Mouse (Mus musculus): Measurements from ENCODE around the gene Slc35f1.

Gene Slc35f1

GRCm38 (mm10) chr10:53100881-53101280, 410.5 kb downstream of the Slc35f1 start:
- no peak for DNase-seq (ENCODE audit: low spot score)

- no peak for DNase-seq (ENCODE audit: low spot score)
Measured at GRCm38 (mm10) chr10:53101412-53101811, 411.1 kb downstream of the Slc35f1 start.

GRCm38 (mm10) chr10:53102423-53102822, 412.1 kb downstream of the Slc35f1 start:
- no peak for DNase-seq (ENCODE audit: low spot score)

GRCm38 (mm10) chr10:53115028-53115427, 424.7 kb downstream of the Slc35f1 start:
- peak; percentile 61 for DNase-seq (ENCODE audit: low spot score)

- DNase-seq (ENCODE audit: low spot score): no peak
Measured at GRCm38 (mm10) chr10:53115673-53116398, 425.5 kb downstream of the Slc35f1 start.

- no peak for DNase-seq (ENCODE audit: low spot score)
Measured at GRCm38 (mm10) chr10:53120608-53121007, 430.3 kb downstream of the Slc35f1 start.

- no peak for DNase-seq (ENCODE audit: low spot score)
Measured at GRCm38 (mm10) chr10:53124365-53124764, 434.0 kb downstream of the Slc35f1 start.

GRCm38 (mm10) chr10:53132707-53133106, 442.4 kb downstream of the Slc35f1 start:
- no peak for DNase-seq (ENCODE audit: low spot score)

- DNase-seq (ENCODE audit: low spot score): no peak
Measured at GRCm38 (mm10) chr10:53150321-53150720, 460.0 kb downstream of the Slc35f1 start.

GRCm38 (mm10) chr10:53150916-53151315, 460.6 kb downstream of the Slc35f1 start:
- no peak for DNase-seq (ENCODE audit: low spot score)

- DNase-seq (ENCODE audit: low spot score): no peak
Measured at GRCm38 (mm10) chr10:53156374-53156773, 466.0 kb downstream of the Slc35f1 start.

- DNase-seq (ENCODE audit: low spot score): no peak
Measured at GRCm38 (mm10) chr10:53157740-53158139, 467.4 kb downstream of the Slc35f1 start.

Data from ovary, postnatal 36 days (tissue).